Mouse (Mus musculus): ENCODE results near the gene Prkar2b.

Prkar2b gene

GRCm38 (mm10) chr12:31913614-31914013 lies 147.5 kb downstream of the Prkar2b start:
- DNase-seq, result no peak

- DNase-seq, result peak in 1 of 2 experiments; percentile 19
Measured at GRCm38 (mm10) chr12:31912966-31913551, 148.0 kb downstream of the Prkar2b start.
